Mouse (Mus musculus) left cerebral cortex, adult 18-20 months (tissue): ENCODE measurements around the gene Cenpi. TPM values are rescaled to one million over a fixed set of nuclear protein-coding genes. Genes with fewer than 3 reads are reported as not detected.
A peak's percentile ranks its signal among the peaks of the same experiment; 100 is the strongest.
"Not testable (repeated sequence)": the region's sequence is repeated elsewhere in the genome, so short reads cannot be mapped to it uniquely, and the experiment has no call there.

Source experiments
- DNase-seq, 2 experiments: peaks; one replicate each; pipeline ENCODE4 v3.0.0; 2021 to 2022; ENCODE audit warnings: low spot score in 2 of 2, mixed read lengths in 1 of 2
- long read RNA-seq, 2 experiments: library from polyadenylated mRNA; stranded (forward); transcript quantifications; one replicate each; pipeline ENCODE4 v2.0.0; 2021
- total RNA-seq, 2 experiments: library from RNA; stranded (reverse); gene quantifications; 2 replicates each; pipeline ENCODE4 v1.2.3; 2021

Gene Cenpi
- total RNA-seq, result under 1 TPM; 0.37 to 0.44 TPM
- long read RNA-seq, experiment 1, result 0 reads
- long read RNA-seq, experiment 2, result 0 reads

DNA sequence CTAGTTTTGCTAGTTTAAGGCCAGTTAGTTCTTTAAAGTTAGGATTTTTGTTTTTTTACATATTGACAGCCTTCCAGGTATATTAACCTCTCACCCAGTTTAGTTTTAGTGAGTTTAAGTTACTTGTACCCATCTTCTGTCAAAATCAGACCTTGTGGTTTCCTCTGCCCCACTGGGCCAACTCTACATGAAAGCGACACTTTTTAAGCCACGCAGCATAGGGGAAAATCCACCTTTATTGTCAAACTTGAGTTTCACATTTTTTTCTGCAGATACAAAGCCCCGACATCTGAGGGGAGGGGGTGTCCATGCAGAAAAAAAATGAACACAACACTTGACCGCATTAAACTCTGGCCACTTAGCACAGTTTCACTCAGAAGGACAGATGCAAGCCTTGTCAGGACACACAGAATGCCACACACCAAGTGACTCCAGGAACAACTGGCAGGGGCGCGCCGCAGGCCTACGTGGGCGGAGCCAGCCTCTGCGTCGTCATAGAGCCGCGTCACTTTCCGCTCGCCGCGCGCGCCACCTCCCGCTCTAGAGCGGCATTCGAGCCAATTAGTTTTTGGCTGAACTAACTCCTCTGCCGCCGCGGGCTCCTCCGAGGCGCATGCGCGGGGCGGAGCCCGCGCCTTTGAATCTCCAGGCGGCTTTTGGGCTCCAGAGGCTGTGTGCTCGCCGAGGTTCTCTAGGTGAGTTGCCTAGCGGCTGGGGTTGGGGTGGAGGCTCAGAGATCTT is at the start of gene Cenpi:
TSS of gene Cenpi (plus strand) at position 551 of the 741 bp plus-strand sequence.
- peak; percentile 77 to 87 for DNase-seq

DNA sequence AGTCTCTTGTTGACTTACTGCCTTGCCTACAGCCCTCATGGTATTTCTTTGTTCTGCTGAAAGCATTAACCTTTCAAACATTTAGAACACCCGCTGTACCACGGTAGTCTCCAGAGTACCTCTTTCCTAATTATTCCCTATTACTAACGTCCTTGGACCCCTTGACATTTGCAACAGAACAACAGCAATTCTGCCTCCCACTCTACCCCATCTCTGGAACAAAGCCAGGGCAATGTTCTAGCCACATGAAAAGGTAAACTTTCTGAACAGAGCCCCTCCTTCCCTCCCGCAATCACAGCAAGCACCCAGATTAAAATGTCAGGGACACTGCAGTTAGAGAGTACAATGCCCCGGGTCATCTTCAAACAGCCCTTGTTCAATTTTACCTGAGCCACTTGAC is 46.7 kb upstream of the Cenpi start:
- DNase-seq, result no peak

DNA sequence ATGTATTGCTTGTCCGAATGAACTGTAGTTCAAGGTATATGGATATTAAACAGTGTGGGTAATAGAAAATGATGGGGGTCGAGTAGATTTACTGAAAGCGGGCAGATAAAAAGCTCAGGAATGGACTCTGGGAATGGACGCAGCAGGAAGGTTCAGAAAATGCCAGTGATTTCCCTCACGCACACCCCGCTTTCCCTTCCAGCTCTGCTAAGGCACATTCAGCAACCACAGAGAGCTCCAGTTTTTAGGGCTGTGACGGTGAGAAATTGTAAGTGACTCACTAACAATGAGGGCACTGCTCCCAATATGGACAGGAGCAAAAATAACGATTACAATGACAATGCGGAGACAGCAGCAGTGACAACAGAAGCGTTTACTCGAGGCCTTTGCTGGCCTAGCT is 45.8 kb upstream of the Cenpi start:
- DNase-seq, result no peak

DNA sequence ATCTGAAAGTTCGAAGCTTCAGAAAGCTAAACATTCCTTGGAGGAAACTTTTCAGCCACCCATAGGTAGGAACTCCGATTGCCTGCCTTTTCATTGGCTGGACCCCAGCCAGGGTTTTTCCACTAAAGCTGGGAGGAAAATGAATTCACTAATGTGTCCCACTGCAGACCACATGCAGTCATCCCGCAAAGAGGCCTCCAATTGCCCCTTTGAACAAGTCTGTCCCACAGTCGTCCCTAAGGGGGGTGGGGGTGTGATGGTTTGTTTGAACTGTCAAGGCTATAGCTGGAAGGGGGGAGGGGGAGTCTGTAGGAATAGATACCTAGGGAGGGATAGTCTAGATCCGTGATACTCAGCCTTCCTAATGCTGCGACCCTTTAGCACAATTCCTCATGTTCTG is 32.2 kb upstream of the Cenpi start:
- no peak for DNase-seq

DNA sequence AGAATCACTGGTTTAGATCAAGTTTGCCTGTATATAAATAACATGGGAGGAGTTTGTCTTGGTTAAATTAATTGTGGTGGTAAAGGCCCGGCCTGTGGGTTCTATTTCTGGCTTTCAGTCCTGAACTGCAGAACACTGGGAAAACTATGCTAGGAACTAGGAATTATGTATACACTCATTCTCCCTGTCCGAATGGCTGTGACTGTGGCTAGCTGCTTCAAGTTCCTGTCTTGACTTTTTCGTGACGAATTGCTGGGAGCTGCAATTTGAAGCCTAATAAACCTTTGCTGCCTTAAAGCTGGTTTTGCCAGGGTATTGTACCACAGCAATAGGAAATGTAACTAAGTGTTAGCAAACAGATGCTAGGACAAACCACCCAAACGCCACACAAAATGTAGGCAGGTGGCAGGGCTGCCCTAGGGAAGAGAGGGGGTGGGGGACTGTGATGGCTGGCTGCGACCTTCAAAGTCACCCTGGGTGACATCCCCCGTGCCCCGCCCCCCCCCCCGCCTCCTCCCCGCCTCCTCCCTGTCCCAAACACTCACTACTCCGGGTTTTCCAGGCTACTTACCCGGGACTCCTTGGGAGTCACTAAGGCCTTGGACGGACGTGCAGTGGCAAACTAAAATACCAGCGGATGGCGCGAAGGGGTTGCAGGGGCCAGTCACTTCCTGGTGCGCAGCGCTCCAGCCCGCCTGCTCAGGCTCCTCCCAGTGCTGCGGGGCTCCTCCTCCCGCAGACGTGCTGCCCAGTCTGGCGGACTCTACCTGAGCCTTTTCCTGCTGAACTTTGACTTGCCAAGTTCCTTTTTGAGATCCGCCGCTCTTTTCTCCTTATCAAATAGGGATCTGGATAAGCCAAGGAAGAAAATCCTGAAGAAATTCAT is 31.4 kb upstream of the Cenpi start, which contains the start of gene Trmt2b:
TSS of gene Trmt2b (minus strand) at position 710 of the 886 bp plus-strand sequence.
- DNase-seq, result peak; percentile 10 to 45

DNA sequence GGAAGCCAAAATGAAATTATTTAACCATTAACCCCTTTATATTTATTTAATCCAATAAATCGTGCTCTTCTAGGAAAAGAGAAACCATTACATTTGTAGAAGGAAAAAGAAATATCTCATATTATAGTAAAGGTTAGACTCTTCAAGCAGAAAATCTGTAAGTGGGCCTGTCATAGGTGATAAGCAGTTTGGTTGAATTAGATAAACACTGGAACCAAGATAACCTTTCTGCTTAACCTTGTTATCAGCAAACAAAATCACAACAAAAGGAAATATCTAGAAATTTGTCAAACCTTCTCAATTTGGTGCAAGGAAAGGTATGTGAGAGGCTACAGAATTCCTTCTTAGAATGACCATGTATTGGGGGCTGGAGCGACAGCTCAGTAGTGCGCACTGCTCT is 27.4 kb upstream of the Cenpi start:
- no peak for DNase-seq

DNA sequence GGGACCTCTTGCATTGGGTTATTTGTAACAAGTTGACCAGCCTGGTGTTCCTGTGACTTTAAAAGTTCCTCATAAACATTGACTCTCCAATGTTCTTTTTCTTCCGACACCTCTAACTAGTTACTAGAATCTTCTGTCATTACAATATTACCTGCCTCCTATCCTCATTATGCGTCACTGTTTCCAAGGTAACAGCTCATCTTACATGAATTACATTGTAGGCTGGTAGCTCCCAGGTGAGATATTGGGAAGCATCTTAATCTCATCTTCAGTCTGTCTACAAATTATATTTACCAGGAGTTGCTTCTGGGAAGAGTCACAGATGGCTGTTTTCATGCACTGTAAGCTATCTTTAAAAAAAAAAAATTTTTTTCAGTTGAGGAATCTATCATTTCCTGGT is 22.8 kb upstream of the Cenpi start:
- no peak for DNase-seq

DNA sequence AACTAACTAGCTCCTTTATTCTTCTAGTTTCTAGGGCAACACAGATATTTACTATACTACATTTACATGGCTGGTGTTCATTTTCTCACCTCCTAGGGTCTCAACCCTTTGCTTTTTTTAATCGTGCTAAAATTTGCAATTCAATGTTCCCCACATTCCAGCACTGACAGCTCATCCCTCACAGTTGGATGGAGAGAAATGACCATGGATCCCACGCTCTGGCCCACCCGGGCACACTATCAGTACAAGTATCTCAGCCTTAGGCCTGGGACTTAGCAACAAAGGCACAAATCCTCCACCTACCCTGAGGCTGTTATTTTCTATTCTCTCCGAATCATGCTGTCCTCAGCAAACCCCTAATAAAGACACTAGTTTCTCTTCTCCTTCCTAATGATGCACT is 22.1 kb upstream of the Cenpi start:
- no peak for DNase-seq

DNA sequence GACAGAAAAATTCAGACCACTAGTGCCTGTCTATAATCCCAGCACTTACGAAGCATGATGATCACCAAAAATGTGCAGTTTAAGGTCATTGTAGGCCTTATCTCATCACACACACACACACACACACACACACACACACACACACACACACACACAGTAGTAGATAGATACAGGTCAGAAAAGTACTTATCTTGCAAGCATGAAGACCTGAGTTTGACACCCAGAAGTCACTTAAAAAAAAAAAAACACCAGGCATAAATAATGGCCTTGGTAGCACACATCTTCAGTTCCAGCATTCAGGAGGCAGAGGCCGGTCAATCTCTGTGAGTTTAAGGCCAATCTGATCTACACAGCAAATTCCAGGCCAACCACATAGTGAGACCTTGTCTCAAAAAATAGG is 20.6 kb upstream of the Cenpi start:
- no peak for DNase-seq

DNA sequence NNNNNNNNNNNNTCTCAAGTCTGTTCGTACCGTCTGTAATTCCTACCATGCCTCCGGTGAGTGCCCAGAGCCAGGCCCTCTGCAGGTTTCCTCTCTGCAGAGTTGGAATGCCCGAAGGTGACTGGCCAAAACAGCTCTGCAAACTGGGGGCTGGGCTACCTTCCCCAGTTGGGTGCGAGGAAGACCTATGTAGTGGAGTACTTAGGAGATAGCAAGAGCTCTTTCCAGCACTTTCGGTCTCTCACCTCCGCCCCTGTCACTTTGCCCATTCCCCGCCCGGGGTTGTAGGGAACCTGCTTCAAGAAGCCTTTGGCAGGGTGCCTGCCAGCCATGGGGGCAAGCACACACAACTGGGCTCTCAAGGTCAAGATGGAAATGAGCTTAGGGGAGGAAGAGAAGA is 11.6 kb upstream of the Cenpi start:
- DNase-seq, result peak in 1 of 2 experiments; percentile 11

DNA sequence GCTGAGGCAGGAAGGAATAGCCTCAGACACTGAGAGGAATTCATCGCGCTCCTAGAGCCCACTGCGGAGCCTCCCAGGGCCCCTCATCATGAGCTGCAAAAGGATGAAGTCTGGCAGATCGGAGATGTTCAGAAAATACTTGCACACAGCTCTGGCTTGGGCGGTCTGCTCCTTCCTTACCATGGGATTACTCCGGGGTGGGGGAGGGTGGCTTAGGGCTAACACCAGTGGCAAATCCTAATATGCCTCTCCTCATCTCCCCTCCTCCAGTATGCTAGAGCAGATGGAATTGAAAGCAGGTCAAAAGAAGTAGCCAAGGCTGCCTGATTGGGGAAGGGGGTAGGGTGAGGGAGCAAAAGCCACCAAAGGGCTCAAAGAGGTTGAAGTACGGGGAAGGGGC is 11.1 kb upstream of the Cenpi start:
- DNase-seq, result peak in 1 of 2 experiments; percentile 7

DNA sequence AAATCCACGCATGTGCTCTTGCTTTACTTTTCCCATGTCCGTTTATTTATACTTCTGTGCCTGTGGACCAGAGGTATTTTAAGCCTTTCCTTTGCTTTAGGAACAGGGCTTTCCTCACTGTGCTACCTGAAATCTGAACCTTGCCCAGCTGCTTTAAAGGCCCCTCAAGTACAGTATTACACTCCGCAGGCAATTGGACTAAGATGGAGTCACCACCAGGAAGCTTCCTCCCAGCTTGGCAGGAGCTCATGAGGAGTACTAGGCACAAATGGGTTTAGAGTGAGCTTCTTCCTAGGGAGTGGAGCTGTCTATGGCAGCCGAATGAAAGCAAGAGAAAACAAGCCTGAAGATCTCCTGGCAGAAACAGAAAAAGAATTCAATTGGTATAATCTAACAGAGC is 10.7 kb upstream of the Cenpi start:
- DNase-seq, result no peak

DNA sequence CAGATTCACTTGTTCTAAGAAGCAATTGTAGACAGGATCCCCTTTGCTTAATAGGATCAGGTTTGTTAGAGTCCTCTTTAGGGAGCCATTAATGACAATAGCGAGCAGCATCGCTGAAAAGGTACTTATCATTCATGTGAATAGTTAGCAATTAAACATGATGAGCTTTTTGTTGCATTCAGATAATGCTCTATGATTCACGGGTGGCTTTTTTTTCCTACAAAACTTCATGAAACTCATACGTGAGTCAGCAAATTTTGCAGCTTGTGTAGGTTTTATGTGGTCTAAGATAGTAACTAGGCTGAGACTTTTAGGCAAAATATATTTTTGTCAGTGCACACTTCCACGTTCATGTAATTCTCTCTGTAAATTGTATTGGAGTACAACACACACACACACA is 7.7 kb upstream of the Cenpi start:
- DNase-seq, result no peak

DNA sequence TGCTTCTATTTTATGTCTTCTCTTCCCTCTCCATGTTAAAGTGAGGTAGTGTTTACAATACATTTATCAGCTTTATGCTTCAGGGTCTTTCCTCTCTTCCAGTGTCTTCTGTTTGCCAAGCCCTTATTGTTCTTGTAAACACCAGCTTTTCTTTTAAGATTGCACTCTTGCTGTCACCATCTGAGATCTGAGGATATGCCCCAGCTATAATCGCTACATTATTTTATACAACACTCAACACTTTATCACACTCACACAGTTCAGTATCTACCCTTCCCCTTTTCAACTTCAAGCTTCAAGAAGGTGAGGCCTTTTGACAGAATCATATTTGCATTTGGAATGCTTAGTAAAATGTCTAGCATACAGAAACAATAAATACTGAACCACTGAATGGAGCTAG is 4.6 kb upstream of the Cenpi start:
- DNase-seq, result no peak

DNA sequence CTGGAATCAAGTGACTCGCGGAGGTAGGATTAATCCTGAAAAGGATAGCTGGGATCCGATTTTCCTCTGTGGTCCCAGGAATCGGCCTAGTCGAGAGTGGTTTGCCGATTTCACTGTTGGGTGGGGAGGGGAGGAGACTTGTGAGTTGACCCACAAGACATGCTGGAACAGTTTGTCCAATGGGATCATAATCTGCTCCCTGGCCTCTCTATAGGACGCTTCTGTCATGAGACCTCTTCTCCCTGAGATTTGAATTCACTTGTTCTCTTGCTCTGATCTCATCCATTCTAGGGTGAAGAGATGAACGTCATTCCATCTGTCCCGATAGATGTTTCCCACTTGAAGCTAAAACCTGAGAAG is 371 bp downstream of the Cenpi start:
- no peak for DNase-seq

DNA sequence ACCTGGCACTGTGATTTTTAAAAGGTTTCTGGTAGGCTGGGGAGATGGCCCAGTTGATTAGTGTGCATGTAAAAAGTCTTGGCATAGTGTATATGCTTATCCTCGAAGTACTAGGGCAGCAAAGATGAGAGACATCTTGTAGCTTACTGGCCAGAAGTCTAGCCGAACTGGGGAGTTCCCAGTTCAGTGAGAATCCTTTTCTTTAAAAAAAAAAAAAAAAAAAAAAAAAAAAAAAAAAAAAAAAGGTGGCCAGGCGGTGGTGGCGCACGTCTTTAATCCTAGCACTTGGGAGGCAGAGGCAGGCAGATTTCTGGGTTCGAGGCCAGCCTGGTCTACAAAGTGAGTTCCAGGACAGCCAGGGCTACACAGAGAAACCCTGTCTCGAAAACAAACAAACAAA is 3.3 kb downstream of the Cenpi start:
- DNase-seq, result not testable (repeated sequence)

DNA sequence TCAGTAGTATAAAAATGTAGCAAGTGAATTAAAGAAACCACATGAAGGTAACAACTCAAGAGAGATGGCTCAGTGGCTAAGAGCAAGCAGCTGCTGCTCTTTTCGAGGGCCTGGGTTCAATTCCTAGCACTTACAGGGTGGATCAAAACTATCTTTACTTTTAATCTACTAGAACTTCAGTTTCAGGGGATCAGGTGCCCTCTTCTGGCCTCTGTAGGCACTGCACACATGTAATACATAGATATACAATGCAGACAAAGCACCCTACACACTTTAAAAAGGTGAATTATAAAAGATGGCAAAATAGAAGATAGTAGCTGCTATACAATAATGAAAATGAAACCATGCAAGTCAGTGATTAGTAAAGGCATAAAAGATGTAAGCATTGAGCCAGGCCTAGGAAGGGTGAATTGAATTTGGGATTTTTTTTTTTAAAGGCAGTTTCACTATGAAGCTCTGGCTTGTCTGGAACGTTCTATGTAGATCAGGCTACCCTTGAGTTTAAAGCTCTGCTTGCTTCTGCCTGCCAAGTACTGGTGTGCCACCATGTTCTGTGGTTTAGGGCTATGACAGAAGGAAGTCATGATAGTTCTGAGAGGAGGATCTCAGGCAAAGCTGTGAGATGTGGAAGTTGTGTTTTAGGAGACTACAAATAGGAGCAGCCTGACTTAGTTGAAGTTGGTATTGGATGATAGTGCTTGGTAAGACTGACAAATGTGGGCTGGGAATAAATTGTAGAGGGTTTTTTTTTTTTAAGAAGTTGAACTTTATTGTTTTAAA is 11.5 kb downstream of the Cenpi start:
- no peak for DNase-seq

DNA sequence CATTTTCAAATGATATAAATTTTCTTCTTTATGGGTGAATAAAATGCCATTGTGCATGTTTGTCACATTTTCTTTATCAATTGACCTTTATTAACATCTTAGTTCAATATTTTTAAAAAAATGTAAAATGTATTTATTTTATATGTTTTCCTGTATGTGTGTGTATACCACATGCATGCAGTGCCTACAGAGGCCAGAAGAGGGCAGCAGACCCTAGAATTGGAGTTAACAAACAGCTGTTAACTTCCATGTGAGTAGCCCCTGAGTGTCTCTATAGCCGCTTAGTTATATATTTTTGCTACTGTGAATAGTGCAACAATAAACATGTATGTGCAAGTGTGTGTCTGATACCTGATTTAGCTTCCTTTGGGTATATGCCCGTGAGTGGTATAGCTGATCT is 25.4 kb downstream of the Cenpi start:
- DNase-seq, result peak in 1 of 2 experiments; percentile 2

DNA sequence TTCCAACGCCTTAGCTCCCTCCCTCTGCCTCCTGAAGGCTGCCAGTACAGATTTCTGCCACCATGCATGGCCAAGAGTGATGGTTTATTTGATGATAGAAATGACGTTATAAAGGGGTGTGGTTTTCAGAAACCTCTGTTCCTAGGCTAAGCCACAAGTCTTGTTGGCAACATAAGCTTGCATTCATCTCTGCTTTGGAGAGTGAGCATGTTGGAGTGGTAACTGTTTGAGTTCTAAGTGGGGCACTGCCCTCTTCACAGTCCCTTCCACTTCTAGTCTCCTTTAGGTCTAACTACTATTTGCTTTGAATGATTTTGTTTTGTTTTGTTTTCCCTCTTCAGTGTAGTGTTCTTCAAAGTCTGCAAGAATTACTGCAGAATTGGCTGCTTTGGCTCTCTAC is 34.9 kb downstream of the Cenpi start:
- DNase-seq, result no peak

DNA sequence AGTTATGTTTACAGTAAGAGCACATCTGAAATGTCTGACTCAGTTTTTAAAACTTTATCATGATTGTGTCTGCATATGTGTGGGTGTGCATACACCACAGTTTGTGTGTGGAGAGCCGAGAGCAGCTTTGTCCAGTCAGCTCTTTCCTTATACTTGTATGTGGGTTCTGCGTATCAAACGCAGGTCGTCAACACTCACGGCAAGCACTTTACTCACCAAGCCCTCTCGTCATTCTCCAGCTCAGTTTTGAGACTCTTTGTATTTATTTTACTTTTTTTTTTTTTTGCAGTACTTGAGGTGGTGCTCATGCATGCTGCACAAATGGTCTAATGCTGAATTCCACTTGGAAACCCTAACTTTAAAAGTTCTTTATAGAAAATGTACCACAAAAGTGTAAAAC is 42.3 kb downstream of the Cenpi start:
- no peak for DNase-seq

DNA sequence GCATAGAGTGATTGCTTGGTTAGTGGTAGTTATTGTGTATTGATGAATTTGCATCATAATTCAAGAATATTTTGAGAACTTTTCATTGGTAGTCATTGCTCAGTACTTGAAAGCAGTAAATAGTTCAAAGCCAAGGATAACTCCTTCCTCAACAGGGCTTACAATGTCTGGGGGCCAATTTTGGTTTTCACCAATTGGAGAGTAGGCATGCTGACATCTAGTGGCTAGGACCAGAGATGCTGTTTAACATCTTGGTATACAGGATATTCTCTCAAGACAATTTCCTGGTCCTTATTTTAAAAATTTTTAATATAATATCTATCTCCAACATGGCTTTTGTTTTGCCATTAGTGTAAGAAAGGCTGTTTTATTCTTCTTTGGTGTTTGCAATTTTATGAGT is 46.0 kb downstream of the Cenpi start:
- no peak for DNase-seq

DNA sequence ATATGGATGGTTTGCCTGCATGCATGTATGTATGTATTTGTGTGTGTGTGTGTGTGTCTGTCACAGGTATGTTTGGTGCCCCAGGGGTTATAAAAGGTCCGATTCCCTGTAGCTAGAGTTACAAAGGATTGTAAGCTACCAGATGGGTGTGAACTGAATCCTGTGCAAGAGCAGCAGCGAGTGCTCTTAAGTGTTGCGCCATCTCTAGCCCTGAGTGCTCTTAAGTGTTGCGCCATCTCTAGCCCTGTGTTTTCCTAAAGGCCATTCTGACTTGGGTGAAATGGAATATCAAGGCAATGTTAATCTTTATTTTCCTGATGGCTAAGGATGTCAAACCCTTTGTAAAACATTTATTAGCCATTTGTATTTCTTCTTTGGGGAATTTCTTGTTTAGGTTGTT is 51.5 kb downstream of the Cenpi start:
- DNase-seq, result no peak
